Mouse (Mus musculus) testis, adult 2 months (tissue): Measurements from ENCODE around the gene Eif5a2. TPM values are rescaled to one million over a fixed set of nuclear protein-coding genes. Genes with fewer than 3 reads are reported as not detected.

Experiments used
- H3K27ac ChIP-seq: fragments of 200-500 bp; 2 replicates; pipeline ENCODE4 v1.5.1; 2012; ENCODE audit warnings: low read depth, low read length; ENCODE audit not compliant: control insufficient read depth, insufficient read depth
- H3K27me3 ChIP-seq: fragments of 200-500 bp; 2 replicates; pipeline ENCODE4 v1.6.1; 2012; ENCODE audit warnings: mild to moderate bottlenecking, low read length, moderate library complexity; ENCODE audit not compliant: control insufficient read depth, insufficient read depth
- H3K36me3 ChIP-seq: fragments of 200-500 bp; 2 replicates; pipeline ENCODE4 v1.6.1; 2012; ENCODE audit warnings: mild to moderate bottlenecking, low read length; ENCODE audit not compliant: control insufficient read depth, insufficient read depth
- H3K4me1 ChIP-seq: fragments of 200-500 bp; 2 replicates; pipeline ENCODE4 v1.6.1; 2012; ENCODE audit warnings: low read length; ENCODE audit not compliant: control insufficient read depth, insufficient read depth
- H3K4me3 ChIP-seq: fragments of 200-500 bp; 2 replicates; pipeline ENCODE4 v1.5.1; 2012; ENCODE audit warnings: low read depth, mild to moderate bottlenecking, low read length, moderate library complexity, mixed read lengths; ENCODE audit not compliant: control insufficient read depth
- CTCF ChIP-seq: fragments of 200-500 bp; IDR thresholded peaks from 2 replicates; pipeline ENCODE4 v1.5.1; 2012; ENCODE audit warnings: low read depth, mild to moderate bottlenecking, inconsistent platforms, low read length, moderate library complexity; ENCODE audit not compliant: control insufficient read depth, insufficient read depth, insufficient replicate concordance
- POLR2A ChIP-seq: fragments of 200-500 bp; IDR thresholded peaks from 2 replicates; pipeline ENCODE4 v1.6.1; 2012; ENCODE audit warnings: low read depth, mild to moderate bottlenecking, inconsistent platforms, low read length, moderate library complexity; ENCODE audit not compliant: control insufficient read depth
- polyA plus RNA-seq: library from polyadenylated mRNA; depleted of rRNA; stranded (reverse); fragments of >200 nt; gene quantifications from 2 replicates; pipeline ENCODE4 v1.2.3, GENCODE M21; 2012; rRNA removed

Gene Eif5a2
- 4.7 and 5.5 TPM in 2 replicates for polyA plus RNA-seq

DNA sequence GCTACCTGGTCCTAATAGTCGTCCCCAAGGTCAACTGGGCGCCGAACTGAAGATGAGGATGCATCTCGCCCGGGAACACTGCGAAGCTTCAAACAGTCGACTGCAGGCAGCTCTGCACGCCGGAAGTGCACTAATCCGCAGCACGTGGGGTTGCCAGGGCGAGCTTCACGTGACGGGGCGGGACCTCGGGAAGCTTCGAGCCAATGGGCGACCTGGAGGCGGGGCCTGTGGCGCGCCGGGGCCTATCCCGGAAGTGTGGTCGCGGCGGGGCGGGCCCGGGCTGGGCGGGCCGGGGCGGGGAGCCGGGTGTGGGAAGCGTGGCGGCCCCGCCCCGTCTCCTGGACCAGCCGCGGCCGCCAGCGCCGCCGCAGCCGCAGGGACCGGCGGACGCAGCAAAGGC lies at the start of gene Eif5a2:
Gene Eif5a2, plus strand, starts transcription at position 283 of the 400 bp plus-strand sequence.
- Histone ChIP-seq H3K4me3 (peak within 1 kb of the TSS; percentile 98), H3K4me1 (peaks cover 8% of the 10 kb centered on the region), H3K27me3 (no peaks in the 10 kb centered on the region), H3K36me3 (no peaks in the 10 kb centered on the region), H3K27ac (peak within 1 kb of the TSS; percentile 79)
- TF ChIP-seq CTCF (no peak), POLR2A (no peak; the same call in 1 of the 2 replicates)

DNA sequence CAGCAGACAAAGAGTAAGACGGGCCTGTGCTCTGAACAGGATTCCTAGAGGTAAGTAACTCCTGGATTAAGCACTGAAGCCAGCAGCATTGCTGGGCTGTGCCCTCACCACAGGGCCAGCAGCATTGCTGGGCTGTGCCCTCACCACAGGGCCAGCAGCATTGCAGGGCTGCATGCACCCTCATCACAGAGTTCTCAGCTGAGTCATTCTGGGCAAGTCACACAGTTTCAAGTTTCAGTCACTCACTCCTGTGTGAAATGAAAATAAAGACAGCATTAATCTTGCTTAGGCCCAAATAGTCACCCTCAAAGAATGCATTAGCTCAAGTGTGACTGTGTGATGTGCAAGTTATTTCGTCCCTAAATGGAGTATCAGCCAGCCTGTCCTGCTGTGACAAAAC lies 46.4 kb upstream of the Eif5a2 start:
- H3K4me3 ChIP-seq, result no peak overlapping the region
- no peak overlapping the region for H3K27ac ChIP-seq
- TF ChIP-seq POLR2A, result no peak
- TF ChIP-seq CTCF, result no peak
- H3K27me3 ChIP-seq, result no peaks in the 10 kb centered on the region
- H3K36me3 ChIP-seq, result no peaks in the 10 kb centered on the region
- no peaks in the 10 kb centered on the region for H3K4me1 ChIP-seq

DNA sequence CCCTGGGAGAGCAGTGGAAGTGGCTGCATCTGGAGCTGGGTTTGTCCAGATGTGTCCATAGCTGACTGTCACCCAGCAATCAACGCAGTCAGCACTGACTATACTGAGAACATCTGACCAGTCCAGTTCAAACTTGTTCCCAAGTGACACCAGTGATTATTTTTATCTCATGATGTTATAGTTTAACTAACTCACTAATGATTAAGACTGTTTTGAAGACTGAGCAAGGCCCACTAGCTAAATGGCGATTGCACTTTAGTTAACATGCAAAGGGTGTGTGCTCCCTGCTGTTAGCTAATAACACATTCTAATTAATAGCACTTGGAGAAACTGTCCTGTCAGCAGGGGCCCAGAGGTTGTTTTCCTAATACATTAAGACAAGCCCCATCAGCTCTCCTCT lies 44.1 kb upstream of the Eif5a2 start:
- Histone ChIP-seq H3K27ac (no peak overlapping the region), H3K4me3 (no peak overlapping the region), H3K36me3 (no peaks in the 10 kb centered on the region), H3K27me3 (no peaks in the 10 kb centered on the region), H3K4me1 (no peaks in the 10 kb centered on the region)
- no peak for TF ChIP-seq POLR2A
- TF ChIP-seq CTCF, result no peak

DNA sequence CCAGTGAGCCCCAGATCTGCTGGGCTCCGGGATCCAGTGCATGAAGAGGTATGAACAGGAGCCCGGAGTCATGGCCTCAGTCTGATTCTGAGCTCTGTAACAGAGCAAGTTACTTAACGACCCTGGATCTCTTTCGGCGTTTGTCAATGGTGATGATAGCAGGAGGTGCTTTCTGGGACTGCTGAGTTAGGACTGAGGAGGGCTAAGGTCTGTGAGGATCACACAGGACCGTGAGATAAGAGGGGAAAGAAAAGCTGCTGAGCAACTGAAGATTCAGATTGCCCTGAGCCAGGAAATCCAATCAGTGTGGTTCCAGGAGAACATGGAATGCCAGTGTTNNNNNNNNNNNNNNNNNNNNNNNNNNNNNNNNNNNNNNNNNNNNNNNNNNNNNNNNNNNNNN lies 40.7 kb upstream of the Eif5a2 start:
- no peak overlapping the region for H3K4me3 ChIP-seq
- TF ChIP-seq CTCF (no peak), POLR2A (no peak)
- no peaks in the 10 kb centered on the region for H3K36me3 ChIP-seq
- H3K27ac ChIP-seq, result no peak overlapping the region
- H3K27me3 ChIP-seq, result no peaks in the 10 kb centered on the region
- no peaks in the 10 kb centered on the region for H3K4me1 ChIP-seq

DNA sequence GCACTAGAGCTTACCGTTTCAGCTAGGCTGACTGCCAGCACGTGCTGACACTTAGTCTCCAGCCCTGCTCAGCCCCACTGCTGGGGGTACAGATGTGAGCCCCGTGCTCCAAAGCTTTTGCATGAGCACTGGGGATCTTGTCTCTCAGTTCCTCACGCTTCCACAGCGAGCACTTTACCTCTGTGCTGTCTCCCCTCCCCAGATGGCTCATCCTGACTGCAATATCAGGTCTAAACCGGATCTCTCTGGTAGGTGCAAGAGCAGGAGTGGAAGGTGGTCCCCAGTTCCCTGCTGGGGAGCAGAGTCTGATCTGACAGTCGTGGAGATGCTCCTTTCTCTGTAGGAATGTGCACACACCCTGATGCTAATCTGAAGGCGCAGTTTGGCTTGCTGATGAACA lies 37.8 kb upstream of the Eif5a2 start:
- Histone ChIP-seq H3K27ac (no peak overlapping the region), H3K4me3 (no peak overlapping the region), H3K4me1 (no peaks in the 10 kb centered on the region), H3K36me3 (no peaks in the 10 kb centered on the region), H3K27me3 (no peaks in the 10 kb centered on the region)
- TF ChIP-seq CTCF, result no peak
- no peak for TF ChIP-seq POLR2A

DNA sequence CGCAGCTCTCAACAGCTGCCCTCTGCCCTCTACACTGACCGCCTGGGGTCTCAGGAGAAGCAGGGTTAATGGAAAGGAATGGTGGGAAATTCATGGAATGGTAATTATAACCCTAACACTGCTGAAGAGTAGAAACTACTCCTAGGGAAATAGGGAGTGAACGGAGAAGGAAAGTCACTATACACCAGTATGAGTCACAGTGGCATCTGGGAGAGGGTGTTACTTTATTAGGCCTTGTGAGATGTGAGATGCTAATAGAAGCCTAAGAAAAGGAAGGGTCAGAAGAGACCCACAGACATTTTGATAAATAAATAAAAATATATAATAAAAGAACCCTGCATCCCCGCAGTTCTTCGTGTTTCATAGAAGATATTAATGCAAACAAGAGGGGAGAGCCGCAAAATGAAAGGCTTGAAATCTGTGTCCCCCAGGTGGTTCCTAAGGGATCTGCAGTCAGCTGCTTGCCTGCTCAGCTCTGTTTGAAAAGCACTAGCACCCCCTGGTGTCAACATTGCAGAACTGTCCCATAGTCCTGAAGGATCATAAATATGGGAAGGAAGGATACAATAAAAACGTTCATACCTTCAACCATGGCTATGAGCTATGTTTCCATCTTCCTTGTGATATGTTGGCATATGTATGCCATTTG lies 35.1 kb upstream of the Eif5a2 start:
- no peak for TF ChIP-seq POLR2A
- TF ChIP-seq CTCF, result peak; percentile 68; the same call in 1 of the 2 replicates
- Histone ChIP-seq H3K4me3 (no peak overlapping the region), H3K4me1 (no peaks in the 10 kb centered on the region), H3K27ac (no peak overlapping the region), H3K27me3 (no peaks in the 10 kb centered on the region), H3K36me3 (no peaks in the 10 kb centered on the region)

DNA sequence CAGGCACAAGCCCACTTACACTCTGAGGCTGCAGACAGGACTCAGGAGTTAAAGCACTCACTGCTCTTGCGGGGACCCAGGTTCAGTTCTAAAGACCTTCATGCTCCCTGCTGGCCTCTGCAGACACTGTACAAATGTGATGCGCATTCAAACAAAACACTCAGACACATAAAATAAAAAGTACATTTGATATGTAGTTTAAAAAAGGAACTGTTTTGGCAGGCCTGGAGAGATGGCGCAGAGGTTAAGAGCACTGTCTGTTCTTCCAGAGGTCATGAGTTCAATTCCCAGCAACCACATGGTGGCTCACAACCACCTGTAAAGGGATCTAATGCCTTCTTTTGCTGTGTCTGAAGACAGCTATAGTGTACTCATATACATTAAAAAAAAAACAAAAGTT lies 32.9 kb upstream of the Eif5a2 start:
- Histone ChIP-seq H3K4me1 (no peaks in the 10 kb centered on the region), H3K27ac (no peak overlapping the region), H3K36me3 (no peaks in the 10 kb centered on the region), H3K27me3 (no peaks in the 10 kb centered on the region), H3K4me3 (no peak overlapping the region)
- TF ChIP-seq CTCF (no peak), POLR2A (no peak)
